10 mouse cellular contexts compared by ENCODE assay signal in the genomic region with DNA sequence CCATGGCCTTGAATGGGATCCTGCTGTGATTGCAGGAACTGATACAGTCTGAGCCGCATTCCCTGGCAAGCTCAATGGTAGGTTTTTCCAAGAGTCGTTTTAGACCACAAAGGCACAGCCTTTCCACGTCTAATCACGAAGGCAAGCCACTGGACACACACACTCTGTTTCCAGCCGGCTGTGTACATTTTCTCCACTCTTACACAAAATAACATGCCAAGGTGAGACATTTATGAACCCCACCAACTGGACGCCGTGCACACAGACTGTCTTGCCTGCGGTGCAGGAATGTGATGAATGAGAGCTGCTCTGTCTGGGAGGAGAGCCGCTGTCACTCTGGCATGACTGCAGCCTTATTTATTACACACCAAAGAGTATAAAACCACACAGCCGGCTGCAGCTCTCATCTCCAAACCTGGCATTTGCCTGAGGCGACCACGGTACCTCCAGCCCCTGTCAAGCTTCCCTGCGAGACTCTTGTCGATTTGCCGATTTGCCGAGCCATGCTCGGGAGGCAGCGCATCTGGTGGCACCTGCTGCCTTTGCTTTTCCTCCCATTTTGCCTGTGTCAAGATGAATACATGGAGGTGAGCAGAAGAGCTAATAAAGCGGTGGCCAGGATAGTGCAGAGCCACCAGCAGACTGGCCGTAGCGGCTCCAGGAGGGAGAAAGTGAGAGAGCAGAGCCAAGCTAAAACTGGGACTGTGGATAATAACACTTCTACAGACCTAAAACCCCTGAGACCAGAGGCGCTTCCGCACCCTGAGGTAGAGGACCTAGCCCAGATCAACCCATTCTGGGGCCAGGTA. TPM values are rescaled to one million over a fixed set of nuclear protein-coding genes. Genes with fewer than 3 reads are reported as not detected.
DNase-seq lines count a peak whose midpoint lies in the region; ATAC-seq and TF ChIP-seq lines count a peak whose summit lies in the region.
"Had no signal": no experiment of that assay in that cellular context is flagged by ENCODE, and none has a peak within 500 bp of the region (broad histone marks: within the 10 kb centered on the region; RNA-seq: fewer than 3 reads in every experiment).

C1qtnf3 (plus strand) TSS at position 382 of the 809 bp plus-strand sequence.

- no peak within 1 kb of the TSS for H3K9ac ChIP-seq in intestine, embryonic 15.5 days
- H3K9ac ChIP-seq in intestine, embryonic 16.5 days (ENCODE audit: low read depth, low read length): no peak within 1 kb of the TSS
- no peak within 1 kb of the TSS; the same call in 1 of the 2 replicates for H3K9ac ChIP-seq in neural tube, embryonic 11.5 days (ENCODE audit: low read length)
- H3K9ac ChIP-seq in forebrain, embryonic 14.5 days (ENCODE audit: low read length): no peak within 1 kb of the TSS

- no peaks in the 10 kb centered on the region for H3K9me3 ChIP-seq in intestine, embryonic 15.5 days
- H3K9me3 ChIP-seq in intestine, embryonic 16.5 days (ENCODE audit: control insufficient read depth, low read length): no peaks in the 10 kb centered on the region
- H3K9me3 ChIP-seq in neural tube, embryonic 11.5 days (ENCODE audit: control insufficient read depth, low read length): no peaks in the 10 kb centered on the region
- H3K9me3 ChIP-seq in forebrain, embryonic 14.5 days (replicated peaks; ENCODE audit: control insufficient read depth, low read length): no peaks in the 10 kb centered on the region
- H3K9me3 ChIP-seq: G1E had no signal

- no peak for TF ChIP-seq CTCF in kidney, adult 2 months (conservative IDR thresholded peaks at IDR 0.05; ENCODE audit: insufficient read depth, insufficient read length, low read depth, low read length)

- TF ChIP-seq POLR2A in kidney, adult 2 months (IDR thresholded peaks at IDR 0.05; ENCODE audit: low read depth, low read length): no peak

- H3K27me3 ChIP-seq in intestine, embryonic 15.5 days (replicated peaks): no peaks in the 10 kb centered on the region
- H3K27me3 ChIP-seq in intestine, embryonic 16.5 days (replicated peaks; ENCODE audit: control insufficient read depth, insufficient read depth, low read length): no peaks in the 10 kb centered on the region
- H3K27me3 ChIP-seq in kidney, adult 2 months (replicated peaks; ENCODE audit: control insufficient read depth, insufficient read depth, low read length): no peaks in the 10 kb centered on the region
- no peaks in the 10 kb centered on the region for H3K27me3 ChIP-seq in neural tube, embryonic 11.5 days (ENCODE audit: control insufficient read depth, insufficient read depth, low read length)
- no peaks in the 10 kb centered on the region for H3K27me3 ChIP-seq in forebrain, embryonic 14.5 days (replicated peaks; ENCODE audit: control insufficient read depth, insufficient read depth, low read length)

- WGBS in intestine, embryonic 15.5 days: 59% methylated on average over 23 of the region's 23 CpGs
- WGBS in intestine, embryonic 16.5 days: 56% methylated on average over 23 of the region's 23 CpGs
- WGBS in kidney, adult 2 months: 33% methylated on average over 23 of the region's 23 CpGs
- 46% methylated on average over 23 of the region's 23 CpGs for WGBS in neural tube, embryonic 11.5 days
- 79% methylated on average over 23 of the region's 23 CpGs for WGBS in forebrain, embryonic 14.5 days

- H3K4me1 ChIP-seq in intestine, embryonic 15.5 days (replicated peaks): no peaks in the 10 kb centered on the region
- H3K4me1 ChIP-seq in intestine, embryonic 16.5 days (ENCODE audit: control insufficient read depth, insufficient read depth, low read length): peaks cover 3% of the 10 kb centered on the region; the same call in 1 of the 2 replicates
- H3K4me1 ChIP-seq in kidney, adult 2 months (ENCODE audit: control insufficient read depth, insufficient read depth, low read length): peaks cover 29% of the 10 kb centered on the region; the same call in 1 of the 2 replicates
- peaks cover 9% of the 10 kb centered on the region for H3K4me1 ChIP-seq in neural tube, embryonic 11.5 days (ENCODE audit: control insufficient read depth, insufficient read depth, low read length)
- no peaks in the 10 kb centered on the region for H3K4me1 ChIP-seq in forebrain, embryonic 14.5 days (ENCODE audit: control insufficient read depth, insufficient read depth, low read length)

- 0 out of 2 replicates have a peak within 1 kb of the TSS, but pooled peaks have one; percentile 0 for H3K4me2 ChIP-seq in intestine, embryonic 15.5 days (replicated peaks)
- H3K4me2 ChIP-seq in intestine, embryonic 16.5 days (ENCODE audit: low read depth, low read length): no peak within 1 kb of the TSS
- H3K4me2 ChIP-seq in neural tube, embryonic 11.5 days (ENCODE audit: low read depth): peak within 1 kb of the TSS; percentile 31
- no peak within 1 kb of the TSS for H3K4me2 ChIP-seq in forebrain, embryonic 14.5 days (ENCODE audit: low read length)

- H3K27ac ChIP-seq in intestine, embryonic 15.5 days: no peak within 1 kb of the TSS
- no peak within 1 kb of the TSS for H3K27ac ChIP-seq in intestine, embryonic 16.5 days (ENCODE audit: low read length)
- H3K27ac ChIP-seq in kidney, adult 2 months (ENCODE audit: insufficient read depth, low read depth, low read length): peak within 1 kb of the TSS; percentile 91
- peak within 1 kb of the TSS; percentile 68 for H3K27ac ChIP-seq in neural tube, embryonic 11.5 days (ENCODE audit: low read depth, low read length)
- H3K27ac ChIP-seq in forebrain, embryonic 14.5 days (ENCODE audit: low read depth, low read length): no peak within 1 kb of the TSS

- H3K4me3 ChIP-seq in intestine, embryonic 15.5 days (replicated peaks): no peak within 1 kb of the TSS
- no peak within 1 kb of the TSS for H3K4me3 ChIP-seq in intestine, embryonic 16.5 days (ENCODE audit: low read length)
- H3K4me3 ChIP-seq in kidney, adult 2 months (ENCODE audit: insufficient read depth, low read depth, low read length): peak within 1 kb of the TSS; percentile 35
- peak within 1 kb of the TSS; percentile 20 for H3K4me3 ChIP-seq in neural tube, embryonic 11.5 days (ENCODE audit: low read depth, low read length)
- no peak within 1 kb of the TSS for H3K4me3 ChIP-seq in forebrain, embryonic 14.5 days (ENCODE audit: low read depth, low read length)

- peak; percentile 28 for DNase-seq in embryo, embryonic 10 days (ENCODE audit: low spot score)
- peak; percentile 45 for DNase-seq in kidney, adult 2 months
- DNase-seq in neural tube, embryonic 11.5 days (ENCODE audit: low spot score): peak; percentile 24
- no peak for DNase-seq in frontal cortex, postnatal 14 days (ENCODE audit: low spot score in 2 of 2)
- no peak for DNase-seq in spleen, postnatal 14 days (ENCODE audit: low spot score in 2 of 2)
- DNase-seq in forebrain, embryonic 14.5 days (ENCODE audit: low spot score): no peak

- no peak for ATAC-seq in intestine, embryonic 15.5 days
- ATAC-seq in intestine, embryonic 16.5 days: no peak
- ATAC-seq in neural tube, embryonic 11.5 days (ENCODE audit: insufficient read depth, low FRiP score, low TSS enrichment): peak; percentile 33; the same call in 1 of the 2 replicates
- no peak for ATAC-seq in forebrain, embryonic 14.5 days
- ATAC-seq: inflammation-experienced regulatory T-cells, adult 6 months had no signal

- H3K36me3 ChIP-seq in intestine, embryonic 15.5 days: no peaks in the 10 kb centered on the region
- no peaks in the 10 kb centered on the region for H3K36me3 ChIP-seq in intestine, embryonic 16.5 days (ENCODE audit: control insufficient read depth, insufficient read depth, low read length)
- H3K36me3 ChIP-seq in kidney, adult 2 months (ENCODE audit: control insufficient read depth, insufficient read depth, low read length): no peaks in the 10 kb centered on the region
- no peaks in the 10 kb centered on the region for H3K36me3 ChIP-seq in neural tube, embryonic 11.5 days (ENCODE audit: control insufficient read depth, insufficient read depth, low read length)
- H3K36me3 ChIP-seq in forebrain, embryonic 14.5 days (ENCODE audit: control insufficient read depth, insufficient read depth, low read length): no peaks in the 10 kb centered on the region
- H3K36me3 ChIP-seq: G1E had no signal

RNA-seq across cellular contexts. Expression of gene C1qtnf3, which starts in this region (rescaled TPM):
- polyA plus RNA-seq in intestine, embryonic 15.5 days (2015; fragmentation: Nextera tagmentation; extraction: Ambion mirVana): 2.2 and 2.6 TPM in 2 replicates
- polyA plus RNA-seq in intestine, embryonic 16.5 days (2015; fragmentation: Nextera tagmentation; extraction: Ambion mirVana): 2.2 and 2.7 TPM in 2 replicates
- 22.3 and 22.4 TPM in 2 replicates for polyA plus RNA-seq in kidney, adult 2 months (2012; rRNA removed)
- 61.6 and 66.9 TPM in 2 replicates for polyA plus RNA-seq in neural tube, embryonic 11.5 days (2014; fragmentation: Nextera tagmentation; extraction: Ambion mirVana)
- polyA plus RNA-seq in forebrain, embryonic 14.5 days (2014; fragmentation: Nextera tagmentation; extraction: Ambion mirVana): 0.15 and 0.23 TPM in 2 replicates
- polyA plus RNA-seq: G1E had no signal

Comparison
In these comparisons a context has a peak if more than half of its experiments do, and no peak if none do; other contexts are left out.
1. H3K4me2 ChIP-seq: peak in intestine, embryonic 15.5 days (single experiment) and neural tube, embryonic 11.5 days (single experiment); none in intestine, embryonic 16.5 days (single experiment) and forebrain, embryonic 14.5 days (single experiment).
2. H3K27ac ChIP-seq: peak in kidney, adult 2 months (single experiment) and neural tube, embryonic 11.5 days (single experiment); none in intestine, embryonic 15.5 days (single experiment), intestine, embryonic 16.5 days (single experiment) and forebrain, embryonic 14.5 days (single experiment).
3. H3K4me3 ChIP-seq: peak in kidney, adult 2 months (single experiment) and neural tube, embryonic 11.5 days (single experiment); none in intestine, embryonic 15.5 days (single experiment), intestine, embryonic 16.5 days (single experiment) and forebrain, embryonic 14.5 days (single experiment).
4. DNase-seq: peak in embryo, embryonic 10 days (single experiment), kidney, adult 2 months (single experiment) and neural tube, embryonic 11.5 days (single experiment); none in frontal cortex, postnatal 14 days (0 of 2), spleen, postnatal 14 days (0 of 2) and forebrain, embryonic 14.5 days (single experiment).